Mouse (Mus musculus): ENCODE measurements at regions not wholly inside any gene's neighbourhood (a gene's known extent, or its start where the extent isn't known, plus 50 kb on each side); places are given as distances from the start of the nearest gene placed in this dataset.

- DNase-seq (ENCODE audit: low read depth, low spot score) = no peak
Measured at GRCm38 (mm10) chr3:78782766-78783165, 503.6 kb downstream of the Rapgef2 start.

- peak; percentile 34 for DNase-seq (ENCODE audit: low read depth, low spot score)
Measured at GRCm38 (mm10) chr3:78755686-78756476, 530.4 kb downstream of the Rapgef2 start.

- no peak for DNase-seq (ENCODE audit: low read depth, low spot score)
Measured at GRCm38 (mm10) chr3:78736111-78736510, 550.2 kb downstream of the Rapgef2 start.

GRCm38 (mm10) chr3:78716691-78717090 is 569.6 kb downstream of the Rapgef2 start:
- no peak for DNase-seq (ENCODE audit: low read depth, low spot score)

- DNase-seq (ENCODE audit: low read depth, low spot score) = no peak
Measured at GRCm38 (mm10) chr3:78707687-78708086, 578.6 kb downstream of the Rapgef2 start.

- no peak for DNase-seq (ENCODE audit: low read depth, low spot score)
Measured at GRCm38 (mm10) chr3:78698936-78699335, 587.4 kb downstream of the Rapgef2 start.

- DNase-seq (ENCODE audit: low read depth, low spot score) = no peak
Measured at GRCm38 (mm10) chr3:78691499-78691898, 594.8 kb downstream of the Rapgef2 start.

- DNase-seq (ENCODE audit: low read depth, low spot score) = no peak
Measured at GRCm38 (mm10) chr3:78677656-78678055, 608.7 kb downstream of the Rapgef2 start.

- no peak for DNase-seq (ENCODE audit: low read depth, low spot score)
Measured at GRCm38 (mm10) chr3:78676806-78677205, 609.5 kb downstream of the Rapgef2 start.

- no peak for DNase-seq (ENCODE audit: low read depth, low spot score)
Measured at GRCm38 (mm10) chr3:78674529-78675187, 611.7 kb downstream of the Rapgef2 start.

- no peak for DNase-seq (ENCODE audit: low read depth, low spot score)
Measured at GRCm38 (mm10) chr3:78668050-78668449, 618.3 kb downstream of the Rapgef2 start.

GRCm38 (mm10) chr3:78667374-78668023 is 618.8 kb downstream of the Rapgef2 start:
- DNase-seq (ENCODE audit: low read depth, low spot score) = no peak

- no peak for DNase-seq (ENCODE audit: low read depth, low spot score)
Measured at GRCm38 (mm10) chr3:78648115-78648514, 638.2 kb downstream of the Rapgef2 start.

GRCm38 (mm10) chr3:78635386-78635785 is 650.9 kb downstream of the Rapgef2 start:
- DNase-seq (ENCODE audit: low read depth, low spot score) = no peak

- peak; percentile 26 for DNase-seq (ENCODE audit: low read depth, low spot score)
Measured at GRCm38 (mm10) chr3:78618900-78619299, 667.4 kb downstream of the Rapgef2 start.

GRCm38 (mm10) chr3:78594718-78595236 is 691.5 kb downstream of the Rapgef2 start:
- DNase-seq (ENCODE audit: low read depth, low spot score) = peak; percentile 71

GRCm38 (mm10) chr3:78594305-78594704 is 692.0 kb downstream of the Rapgef2 start:
- DNase-seq (ENCODE audit: low read depth, low spot score) = no peak

- no peak for DNase-seq (ENCODE audit: low read depth, low spot score)
Measured at GRCm38 (mm10) chr3:78586639-78587038, 699.7 kb downstream of the Rapgef2 start.

- DNase-seq (ENCODE audit: low read depth, low spot score) = no peak
Measured at GRCm38 (mm10) chr3:78581868-78582267, 704.4 kb downstream of the Rapgef2 start.

GRCm38 (mm10) chr3:78581100-78581499 is 705.2 kb downstream of the Rapgef2 start:
- DNase-seq (ENCODE audit: low read depth, low spot score) = no peak

- no peak for DNase-seq (ENCODE audit: low read depth, low spot score)
Measured at GRCm38 (mm10) chr3:78575667-78576464, 710.5 kb downstream of the Rapgef2 start.
